Mouse (Mus musculus) skeletal muscle tissue, adult 2 months (tissue): ENCODE results near the gene Svep1.

Source experiments
- DNase-seq: peaks from one replicate; pipeline ENCODE4 v3.0.0-alpha.2; 2012; ENCODE audit warnings: low read depth, low spot score

The Svep1 gene

GRCm38 (mm10) chr4:58170430-58170829, 36.2 kb downstream of the Svep1 start:
- peak; percentile 73 for DNase-seq

DNA sequence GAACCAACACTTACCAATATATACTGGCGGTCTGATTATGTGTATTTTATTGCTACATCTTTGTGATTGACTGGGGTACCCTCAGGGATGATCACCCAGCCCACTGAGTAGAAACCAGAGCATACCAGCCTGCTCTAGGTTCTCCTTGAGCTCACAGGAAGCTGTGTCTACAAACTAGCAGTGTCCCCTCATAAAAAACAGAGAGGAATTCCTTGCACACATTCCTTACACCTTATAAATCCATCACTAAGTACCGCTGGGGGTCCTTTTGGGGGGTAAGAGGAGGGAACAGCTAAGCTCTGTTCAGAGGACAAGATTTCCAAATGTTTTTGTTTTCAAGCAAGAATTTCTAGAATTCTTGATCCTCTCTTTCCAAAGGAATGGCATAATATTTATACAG, 36.7 kb downstream of the Svep1 start:
- no peak for DNase-seq

- DNase-seq: peak; percentile 78
These were observed 38.3 kb downstream of the Svep1 start for GRCm38 (mm10) chr4:58168366-58168765.

DNA sequence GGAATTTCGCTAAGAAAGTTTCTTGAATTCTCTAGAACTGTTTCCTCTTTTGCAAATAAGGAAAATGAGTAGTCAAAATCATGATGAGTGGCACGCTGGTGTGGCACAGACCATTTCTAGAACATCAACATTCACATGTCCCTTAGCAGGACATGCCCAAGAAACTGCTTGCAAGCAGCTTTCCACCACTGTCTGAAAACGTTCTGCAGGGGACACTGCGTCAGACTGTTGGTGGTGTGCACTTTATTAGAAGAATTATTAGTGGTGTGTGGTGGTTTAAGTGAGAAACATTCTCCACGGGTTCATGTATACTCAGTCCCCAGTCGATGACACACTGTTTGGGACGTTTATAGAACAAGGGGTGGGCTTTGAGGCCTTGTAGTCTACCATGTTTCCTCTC, 40.9 kb downstream of the Svep1 start:
- DNase-seq: no peak

DNA sequence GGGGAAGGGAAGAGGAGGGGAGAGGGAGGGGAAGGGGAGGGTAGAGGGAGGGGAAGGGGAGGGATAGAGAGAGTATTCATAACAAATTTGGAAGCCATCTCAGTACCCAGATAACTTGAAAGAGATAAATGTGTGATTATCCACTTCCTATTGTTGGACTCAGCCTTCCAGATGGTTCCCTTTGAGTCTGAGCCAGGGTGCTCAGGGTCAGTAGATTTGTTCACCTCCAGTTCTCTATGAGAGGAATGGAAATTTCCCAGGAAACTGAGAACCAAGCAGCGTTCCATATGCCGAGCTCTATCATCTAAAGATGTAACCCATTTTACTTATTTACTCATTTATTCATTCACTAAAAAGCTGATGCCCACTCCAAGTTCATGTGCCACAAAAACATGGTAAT, 44.8 kb downstream of the Svep1 start:
- no peak for DNase-seq

DNA sequence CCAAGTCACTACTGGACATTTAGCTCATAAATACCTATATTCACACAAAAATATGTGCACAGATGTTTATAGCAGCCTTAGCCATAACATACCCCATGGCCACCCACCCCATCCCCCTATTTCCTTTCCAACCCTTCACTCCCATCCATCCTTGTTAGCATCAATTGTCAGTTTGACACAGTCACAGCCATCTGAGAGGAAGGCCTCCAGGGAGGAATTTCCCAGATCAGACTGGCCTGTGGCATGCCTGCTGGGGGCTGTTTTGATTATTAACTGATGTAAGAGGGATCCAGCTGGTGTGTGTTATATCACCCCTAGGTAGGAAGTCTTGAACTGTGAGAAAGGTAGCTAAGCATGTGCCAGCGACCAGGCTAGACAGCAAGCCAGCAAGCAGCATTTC, 47.1 kb downstream of the Svep1 start:
- no peak for DNase-seq

DNA sequence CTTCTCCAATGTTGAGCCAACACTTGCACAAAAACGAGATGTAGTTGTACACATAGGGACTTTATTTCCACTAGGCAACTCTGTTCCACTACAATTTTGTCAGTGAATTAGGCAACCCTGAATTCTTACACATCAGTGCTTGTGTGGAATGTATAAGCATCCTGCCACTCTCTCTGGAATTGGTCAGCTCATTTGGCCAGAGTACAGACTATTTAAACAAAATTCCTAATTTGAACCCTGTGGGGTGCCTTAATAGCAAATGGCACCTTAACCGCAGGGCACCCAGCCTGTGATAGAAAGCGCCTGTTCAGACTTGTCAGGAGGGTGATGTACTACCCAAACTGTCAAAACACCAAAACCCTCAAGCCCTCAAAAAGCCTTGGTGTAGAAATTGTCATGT, 56.4 kb downstream of the Svep1 start:
- no peak for DNase-seq

- peak; percentile 34 for DNase-seq
These were observed 57.5 kb downstream of the Svep1 start for GRCm38 (mm10) chr4:58149186-58149585.

GRCm38 (mm10) chr4:58148547-58148946, 58.1 kb downstream of the Svep1 start:
- DNase-seq: no peak

GRCm38 (mm10) chr4:58146676-58147075, 60.0 kb downstream of the Svep1 start:
- no peak for DNase-seq

DNA sequence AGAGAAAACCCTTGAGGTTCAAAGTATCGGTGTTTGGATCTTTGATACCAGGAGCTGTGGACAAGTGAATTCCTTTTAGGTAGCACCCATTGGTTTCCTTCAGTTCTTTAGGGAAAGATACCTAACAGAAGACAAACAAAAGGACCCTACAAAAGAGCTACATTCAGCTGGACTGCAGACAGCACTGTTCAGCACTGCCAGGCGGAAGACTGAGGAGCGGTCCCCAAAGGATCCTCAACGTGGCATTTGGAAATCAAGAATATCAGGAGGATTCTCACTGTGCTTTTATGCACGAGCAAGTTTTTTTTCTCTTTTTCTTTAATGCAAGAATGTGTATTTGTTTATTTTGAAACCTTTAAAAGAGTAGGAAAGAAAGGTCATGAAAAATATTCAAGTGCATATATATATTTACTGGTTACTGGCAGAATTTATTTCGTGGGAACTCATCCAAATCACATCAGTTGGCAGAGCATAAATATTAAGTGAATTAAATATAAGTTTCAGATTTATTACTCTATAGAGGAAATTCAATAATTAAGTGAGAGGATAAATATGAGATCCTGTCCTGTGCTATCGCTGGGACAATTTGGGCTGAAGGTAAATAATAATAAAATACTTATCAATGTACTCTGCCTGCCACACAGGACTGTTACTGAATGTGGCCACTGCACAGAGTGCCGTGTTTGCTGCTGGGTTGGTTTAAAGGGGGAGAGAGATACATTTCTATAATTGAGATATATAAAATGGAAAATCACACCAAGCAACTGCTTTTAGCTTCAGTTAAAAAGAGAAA, 66.7 kb downstream of the Svep1 start:
- DNase-seq: no peak

- DNase-seq: no peak
These were observed 67.4 kb downstream of the Svep1 start for GRCm38 (mm10) chr4:58139241-58139640.

DNA sequence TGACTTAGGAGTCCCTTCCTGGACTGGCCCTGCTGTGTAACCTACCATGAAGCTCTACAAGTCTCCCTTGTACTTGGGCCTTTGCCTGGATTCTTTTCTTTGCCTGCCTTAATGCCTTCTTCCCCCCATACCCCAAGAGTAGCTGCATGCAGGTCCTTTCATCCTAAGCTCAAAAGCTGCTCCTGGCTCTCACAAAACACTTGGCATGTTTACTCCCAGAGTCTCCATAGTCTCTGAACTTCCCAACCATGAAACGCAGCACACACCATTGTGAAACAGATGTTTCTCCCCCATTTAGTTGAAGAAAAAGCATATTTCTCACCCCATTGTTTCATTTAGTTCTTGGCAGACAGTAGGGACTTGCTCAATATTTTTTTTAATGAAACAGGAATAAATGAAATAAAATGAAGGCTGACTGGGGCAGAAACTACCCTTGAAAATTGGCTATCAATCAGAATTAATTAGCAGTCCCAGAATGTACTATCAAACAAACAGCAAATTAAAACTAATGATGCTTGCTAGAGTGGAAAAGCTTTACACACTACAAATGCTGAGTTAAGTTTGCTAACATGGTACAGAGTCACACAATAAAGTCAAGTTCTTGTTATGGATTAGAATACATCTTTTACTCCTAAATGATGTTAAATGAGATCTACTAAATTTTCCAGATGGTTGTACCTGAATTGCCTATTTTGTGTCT, 72.9 kb downstream of the Svep1 start:
- DNase-seq: no peak

DNA sequence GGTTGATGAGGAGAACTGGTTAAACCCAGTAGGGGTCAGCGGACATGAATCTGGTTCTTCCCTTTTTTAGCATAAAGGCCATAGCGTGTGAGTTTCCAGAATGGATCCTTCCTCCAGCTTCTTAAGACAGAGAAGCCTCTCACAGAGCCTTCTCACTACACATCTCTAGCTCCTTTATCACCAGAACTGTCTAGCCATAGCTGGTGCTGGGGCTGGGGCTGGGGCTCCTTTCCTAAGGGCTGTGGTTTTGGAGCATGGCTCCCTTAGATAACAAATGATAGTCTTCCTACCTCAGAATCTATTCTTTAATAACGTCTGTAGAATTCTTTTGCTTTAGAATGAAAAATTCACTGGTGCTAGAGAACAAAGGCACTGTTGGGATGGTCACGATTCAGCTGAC, 76.8 kb downstream of the Svep1 start:
- no peak for DNase-seq

GRCm38 (mm10) chr4:58127024-58127423, 79.6 kb downstream of the Svep1 start:
- no peak for DNase-seq

- no peak for DNase-seq
These were observed 91.2 kb downstream of the Svep1 start for GRCm38 (mm10) chr4:58115452-58115851.

GRCm38 (mm10) chr4:58111008-58111407, 95.7 kb downstream of the Svep1 start:
- no peak for DNase-seq

DNA sequence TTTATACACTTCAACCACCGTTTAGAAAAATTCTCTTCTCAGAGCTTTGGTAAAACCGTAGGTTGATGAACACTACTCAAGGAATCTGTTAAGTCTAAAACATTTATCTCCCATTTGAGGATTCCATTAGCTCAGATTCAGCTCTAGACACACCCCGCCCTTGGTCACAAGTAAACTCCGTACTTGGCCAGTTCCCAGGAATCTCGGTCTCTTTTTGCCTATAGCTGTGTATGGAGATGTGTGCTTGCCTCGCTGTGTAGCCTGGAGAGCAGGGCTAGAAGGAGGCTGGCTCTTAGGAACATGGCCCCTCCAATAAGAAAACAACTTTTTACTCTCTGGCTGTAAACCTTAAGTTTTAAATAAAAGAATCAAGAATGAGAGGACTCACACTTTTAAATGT, 96.9 kb downstream of the Svep1 start:
- no peak for DNase-seq

DNA sequence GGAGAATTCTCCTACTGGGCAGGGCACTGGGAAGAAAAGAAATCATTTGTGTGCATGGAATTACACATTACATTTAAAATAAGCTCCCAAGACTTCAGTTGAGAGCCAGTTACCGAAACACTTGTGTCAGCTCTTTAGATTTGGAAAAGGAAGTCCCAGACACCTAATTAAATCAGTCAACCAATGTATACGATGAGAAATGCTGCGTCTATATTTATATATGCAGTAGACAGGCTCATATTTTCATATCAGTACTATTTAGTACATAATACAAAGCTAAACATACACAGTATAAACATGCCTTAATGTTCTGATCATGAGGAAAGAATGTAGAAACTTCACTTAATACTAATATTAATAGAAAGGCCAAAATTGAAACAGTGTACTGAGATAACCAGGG, 98.3 kb downstream of the Svep1 start:
- DNase-seq: no peak

DNA sequence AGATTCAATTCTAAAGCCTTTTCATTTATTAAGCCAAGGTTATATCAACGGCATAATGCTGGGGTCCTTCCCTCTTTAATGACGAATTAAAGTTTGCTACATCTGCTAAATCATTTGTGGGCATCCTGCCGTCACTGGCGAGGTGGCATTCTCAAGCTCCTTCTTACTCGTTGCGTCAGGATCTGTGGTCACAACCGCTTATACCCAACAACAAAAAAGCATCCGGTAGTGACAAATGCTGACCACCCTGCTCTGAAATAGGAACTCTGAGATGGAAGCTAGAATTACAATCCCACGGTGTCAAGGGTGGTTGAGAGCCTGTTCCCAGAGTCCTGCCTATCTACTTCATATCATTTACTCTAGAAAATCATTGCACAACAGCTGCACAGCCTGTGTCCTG, 108.9 kb downstream of the Svep1 start:
- no peak for DNase-seq

DNA sequence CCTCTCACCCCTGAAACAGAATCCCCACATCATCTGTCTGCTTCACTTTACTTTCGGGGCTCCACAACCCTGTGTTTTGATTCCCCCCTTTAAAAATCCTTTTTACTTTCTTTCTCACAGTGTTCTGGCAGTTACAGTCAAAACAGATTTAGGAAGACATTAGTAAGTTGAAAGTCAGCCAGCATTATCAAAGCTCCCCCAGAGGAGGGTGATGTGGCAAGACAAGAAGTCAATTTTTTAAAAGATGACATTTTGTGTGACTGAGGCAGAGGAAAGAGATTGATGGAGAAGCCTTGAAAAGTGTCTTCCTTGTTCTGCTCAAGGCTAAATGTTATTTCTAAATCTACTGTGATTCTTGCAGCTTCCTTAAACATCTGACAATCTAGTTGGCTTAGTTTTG, 119.9 kb downstream of the Svep1 start:
- DNase-seq: no peak

DNA sequence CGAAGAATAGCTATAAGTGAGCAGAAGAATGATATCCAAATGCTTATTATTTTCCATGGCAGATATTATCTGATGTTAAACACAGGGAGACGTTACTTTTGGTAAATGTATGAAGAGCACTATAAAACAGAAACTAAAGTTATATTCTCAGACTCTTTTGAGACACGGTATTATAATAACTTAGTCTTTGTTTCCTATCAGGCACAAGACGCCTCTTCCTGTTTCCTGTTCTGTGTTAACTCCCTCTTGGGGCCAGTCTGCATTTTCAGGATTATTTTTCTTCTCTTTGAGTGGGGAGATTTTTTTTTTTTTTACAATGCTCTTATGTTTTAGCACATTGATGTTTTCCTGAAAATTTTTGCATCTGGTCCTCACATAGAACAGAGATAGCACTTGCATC, 120.5 kb downstream of the Svep1 start:
- no peak for DNase-seq

- no peak for DNase-seq
These were observed 121.3 kb downstream of the Svep1 start for GRCm38 (mm10) chr4:58085340-58085739.
